In genomic region chr15:74176956-74177355, GRCm38 (mm10) we compare ENCODE assay signal across 11 mouse cellular contexts.
DNase-seq lines count a peak whose midpoint lies in the region; ATAC-seq and TF ChIP-seq lines count a peak whose summit lies in the region.
"Had no signal": no experiment of that assay in that cellular context is flagged by ENCODE, and none has a peak within 500 bp of the region (broad histone marks: within the 10 kb centered on the region; RNA-seq: fewer than 3 reads in every experiment).

No protein-coding gene starts in this region.

- H3K36me3 ChIP-seq in forebrain, embryonic 12.5 days (replicated peaks): no peaks in the 10 kb centered on the region
- no peaks in the 10 kb centered on the region for H3K36me3 ChIP-seq in hindbrain, postnatal 0 days (ENCODE audit: insufficient read depth, low read length)
- H3K36me3 ChIP-seq in midbrain, embryonic 15.5 days (replicated peaks): no peaks in the 10 kb centered on the region
- H3K36me3 ChIP-seq: limb, embryonic 10.5 days had no signal

- no peak overlapping the region for H3K4me3 ChIP-seq in forebrain, embryonic 12.5 days (replicated peaks)
- H3K4me3 ChIP-seq in hindbrain, postnatal 0 days (ENCODE audit: low read length): no peak overlapping the region
- H3K4me3 ChIP-seq in midbrain, embryonic 15.5 days: no peak overlapping the region
- H3K4me3 ChIP-seq: limb, embryonic 10.5 days; megakaryocyte, embryonic 14.5 days had no signal

- H3K4me1 ChIP-seq in forebrain, embryonic 12.5 days: peaks cover 51% of the 10 kb centered on the region
- peaks cover 15% of the 10 kb centered on the region for H3K4me1 ChIP-seq in hindbrain, postnatal 0 days (ENCODE audit: insufficient read depth, low read length)
- peaks cover 43% of the 10 kb centered on the region for H3K4me1 ChIP-seq in midbrain, embryonic 15.5 days
- H3K4me1 ChIP-seq: megakaryocyte, embryonic 14.5 days had no signal

- H3K9ac ChIP-seq in forebrain, embryonic 12.5 days: no peak overlapping the region
- no peak overlapping the region for H3K9ac ChIP-seq in hindbrain, postnatal 0 days (replicated peaks; ENCODE audit: low read length)
- H3K9ac ChIP-seq in midbrain, embryonic 15.5 days: no peak overlapping the region
- H3K9ac ChIP-seq: liver, postnatal 0 days had no signal

- WGBS in forebrain, embryonic 12.5 days: 70% methylated on average over 5 of the region's 5 CpGs
- 34% methylated on average over 5 of the region's 5 CpGs for WGBS in hindbrain, postnatal 0 days
- WGBS in midbrain, embryonic 15.5 days: 36% methylated on average over 5 of the region's 5 CpGs

- H3K27ac ChIP-seq in forebrain, embryonic 12.5 days: peak overlapping the region; percentile 53; the same call in 1 of the 2 replicates
- no peak overlapping the region for H3K27ac ChIP-seq in hindbrain, postnatal 0 days
- peak overlapping the region; percentile 40 for H3K27ac ChIP-seq in midbrain, embryonic 15.5 days
- H3K27ac ChIP-seq: limb, embryonic 10.5 days had no signal

- H3K4me2 ChIP-seq in forebrain, embryonic 12.5 days: no peak overlapping the region
- H3K4me2 ChIP-seq in hindbrain, postnatal 0 days (ENCODE audit: low read depth, low read length): no peak overlapping the region
- no peak overlapping the region for H3K4me2 ChIP-seq in midbrain, embryonic 15.5 days

- no peaks in the 10 kb centered on the region for H3K27me3 ChIP-seq in forebrain, embryonic 12.5 days
- H3K27me3 ChIP-seq in hindbrain, postnatal 0 days (ENCODE audit: insufficient read depth, low read length): no peaks in the 10 kb centered on the region
- H3K27me3 ChIP-seq in midbrain, embryonic 15.5 days (replicated peaks): no peaks in the 10 kb centered on the region

- no peak for TF ChIP-seq CTCF in hindbrain, postnatal 0 days (IDR thresholded peaks at IDR 0.05; ENCODE audit: low read depth)

- no peaks in the 10 kb centered on the region for H3K9me3 ChIP-seq in forebrain, embryonic 12.5 days
- H3K9me3 ChIP-seq in hindbrain, postnatal 0 days (ENCODE audit: low read length): no peaks in the 10 kb centered on the region
- no peaks in the 10 kb centered on the region for H3K9me3 ChIP-seq in midbrain, embryonic 15.5 days
- H3K9me3 ChIP-seq: limb, embryonic 10.5 days; megakaryocyte, embryonic 14.5 days had no signal

- no peak for ATAC-seq in forebrain, embryonic 12.5 days (ENCODE audit: low FRiP score)
- ATAC-seq in hindbrain, postnatal 0 days: peak; percentile 36; the same call in 1 of the 2 replicates
- ATAC-seq in midbrain, embryonic 15.5 days (replicated peaks): no peak
- ATAC-seq: liver, postnatal 0 days had no signal

- peak; percentile 31 for DNase-seq in Muller cell, postnatal 12 days (ENCODE audit: inconsistent ontology term)
- no peak for DNase-seq in hindbrain, postnatal 0 days (ENCODE audit: low spot score)
- DNase-seq in liver: no peak
- DNase-seq in adrenal gland, adult 8-10 months: no peak
- no peak for DNase-seq in thymus, adult 18-20 months
- DNase-seq: kidney, adult 2 months; liver, postnatal 0 days had no signal
